Mouse (Mus musculus) heart, embryonic 14.5 days (tissue): ENCODE measurements at regions not wholly inside any gene's neighbourhood (a gene's known extent, or its start where the extent isn't known, plus 50 kb on each side); places are given as distances from the start of the nearest gene placed in this dataset.

ENCODE experiments used
- ATAC-seq: fragments of 200-750 bp; cut with Nextera tagmentation; 2 replicates; pipeline ENCODE4 v1.8.0; 2017; ENCODE audit warnings: low read depth, moderate TSS enrichment; ENCODE audit not compliant: insufficient number of reproducible peaks, insufficient read depth, low FRiP score
- H3K27ac ChIP-seq, 2 experiments: fragments of 200-500 bp in 1 of 2; fragments of 300-500 bp in 1 of 2; sonication (generic) in 1 of 2; replicated peaks in 1 of 2; 2 replicates each; pipeline ENCODE4 v1.5.1; 2012 to 2014; ENCODE audit warnings: low read depth in 2 of 2, low read length in 2 of 2, control low read depth in 1 of 2, mild to moderate bottlenecking in 1 of 2, mixed read lengths in 1 of 2; ENCODE audit not compliant: control insufficient read depth in 1 of 2, insufficient read depth in 1 of 2
- H3K27me3 ChIP-seq: fragments of 300-500 bp; sonication (generic); 2 replicates; pipeline ENCODE4 v1.6.1; 2014; ENCODE audit warnings: mild to moderate bottlenecking, low read length, control low read depth; ENCODE audit not compliant: control insufficient read depth, insufficient read depth
- H3K36me3 ChIP-seq: fragments of 300-500 bp; sonication (generic); 2 replicates; pipeline ENCODE4 v1.6.1; 2014; ENCODE audit warnings: mild to moderate bottlenecking, control low read depth, low read length, mixed read lengths; ENCODE audit not compliant: control insufficient read depth, insufficient read depth
- H3K4me1 ChIP-seq, 2 experiments: fragments of 200-500 bp in 1 of 2; fragments of 300-500 bp in 1 of 2; sonication (generic) in 1 of 2; 2 replicates each; pipeline ENCODE4 v1.6.1; 2012 to 2014; ENCODE audit warnings: low read length in 2 of 2, control low read depth in 1 of 2, mixed read lengths in 1 of 2; ENCODE audit not compliant: control insufficient read depth in 2 of 2, insufficient read depth in 2 of 2
- H3K4me2 ChIP-seq: fragments of 300-500 bp; sonication (generic); 2 replicates; pipeline ENCODE4 v1.6.1; 2014; ENCODE audit warnings: mild to moderate bottlenecking, low read length
- H3K4me3 ChIP-seq, 2 experiments: fragments of 200-500 bp in 1 of 2; fragments of 300-500 bp in 1 of 2; sonication (generic) in 1 of 2; 2 replicates each; pipeline ENCODE4 v1.5.1; 2012 to 2014; ENCODE audit warnings: low read length in 2 of 2, mild to moderate bottlenecking in 2 of 2, control low read depth in 1 of 2, low read depth in 1 of 2, moderate library complexity in 1 of 2; ENCODE audit not compliant: control insufficient read depth in 1 of 2, insufficient read depth in 1 of 2
- H3K9ac ChIP-seq: fragments of 300-500 bp; sonication (generic); 2 replicates; pipeline ENCODE4 v1.6.1; 2014; ENCODE audit warnings: mild to moderate bottlenecking, low read length
- H3K9me3 ChIP-seq: fragments of 300-500 bp; sonication (generic); 2 replicates; pipeline ENCODE4 v1.6.1; 2016; ENCODE audit warnings: low read length, control low read depth; ENCODE audit not compliant: control insufficient read depth
- WGBS: fragments of 180-500 bp; shearing (Covaris S2); extraction: QIAGEN DNeasy Blood & Tissue Kit; methylation state at CpG from one replicate; pipeline ENCODE4 v1.1.7; 2014; 5-methylcytosine and 5-hydroxymethylcytosine counted together

DNA sequence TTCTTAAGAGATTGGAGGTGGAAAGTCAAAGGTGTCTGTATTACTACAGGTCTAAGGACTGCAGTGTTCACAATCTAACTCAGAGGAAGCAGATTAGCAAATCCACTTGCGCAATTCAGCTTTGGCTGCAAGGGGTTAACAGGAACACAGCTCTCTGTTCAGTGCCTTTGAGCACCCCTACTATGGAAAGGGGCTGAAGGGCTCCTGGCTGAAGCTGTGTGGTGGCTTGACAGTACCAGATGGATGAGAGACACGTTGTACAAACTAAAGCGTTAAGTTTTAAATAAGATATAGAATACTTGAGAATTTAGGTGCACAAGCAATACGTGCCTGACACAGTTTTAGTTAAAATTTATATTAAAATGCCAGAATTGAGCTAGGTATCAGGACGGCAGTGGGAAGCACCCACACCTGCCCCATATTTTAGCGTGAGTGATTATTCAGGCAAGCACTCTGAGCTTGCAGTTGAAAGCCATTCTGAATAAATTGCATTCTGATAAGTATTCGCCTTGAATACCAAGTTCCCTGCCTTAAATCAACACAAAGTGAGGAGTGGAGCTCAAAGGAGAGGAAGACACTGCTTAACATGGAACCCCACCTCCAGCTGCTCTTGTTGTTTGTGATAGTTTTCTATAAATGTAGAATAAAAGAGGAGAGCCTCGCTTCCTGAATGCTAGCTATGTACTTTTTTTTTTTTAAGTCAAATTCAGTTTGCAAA lies 223.1 kb upstream of the Adamts16 start:
- Histone ChIP-seq H3K9ac (no peak overlapping the region), H3K4me3 (no peak overlapping the region), H3K36me3 (no peaks in the 10 kb centered on the region), H3K4me2 (no peak overlapping the region), H3K4me1 (no peaks in the 10 kb centered on the region), H3K27me3 (no peaks in the 10 kb centered on the region), H3K9me3 (no peaks in the 10 kb centered on the region), H3K27ac (no peak overlapping the region)
- WGBS = 73% methylated on average over 8 of the region's 8 CpGs
- ATAC-seq = no peak

DNA sequence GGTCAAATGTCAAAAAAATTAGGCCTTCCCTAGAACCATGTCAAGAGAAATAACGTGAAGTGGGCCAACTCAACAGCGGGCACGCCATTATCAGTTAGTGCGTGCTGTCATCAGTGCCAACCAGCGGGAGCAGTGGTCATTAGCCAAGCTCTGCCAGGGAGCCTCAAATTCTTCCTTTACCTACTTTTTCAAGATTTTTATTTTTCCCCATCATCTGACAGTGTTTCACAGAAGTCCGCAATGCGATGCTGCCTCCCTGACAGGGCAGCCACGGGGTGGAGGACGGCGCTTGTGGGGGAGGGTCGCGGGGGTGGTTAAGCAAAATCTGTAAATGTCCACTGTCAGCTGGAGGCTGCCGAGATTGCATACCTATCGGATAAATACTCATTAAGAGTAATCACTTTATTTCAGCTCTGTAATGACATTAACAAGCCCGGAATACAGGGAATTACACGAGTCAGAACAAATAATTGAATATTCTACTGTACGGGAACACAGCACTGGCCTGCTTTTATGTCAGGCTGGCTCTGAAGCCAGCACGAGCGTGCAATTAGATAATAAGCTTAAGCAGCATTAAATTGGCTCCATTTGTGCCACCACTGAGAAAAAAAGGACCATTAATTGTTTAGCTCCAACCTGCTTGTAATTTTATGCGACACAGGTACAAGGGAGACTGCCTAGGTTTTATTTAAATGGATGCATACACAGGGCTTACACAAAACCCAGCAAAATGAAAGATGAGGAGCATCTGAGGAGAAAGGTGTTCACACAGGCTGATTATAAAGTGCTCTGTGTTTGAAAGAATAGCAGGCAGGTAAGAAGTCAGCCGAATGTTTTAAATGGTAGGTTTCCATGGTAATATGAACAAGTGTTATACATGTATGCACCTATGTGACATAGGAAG lies 212.0 kb upstream of the Adamts16 start:
- Histone ChIP-seq H3K27me3 (no peaks in the 10 kb centered on the region), H3K9ac (no peak overlapping the region), H3K4me1 (no peaks in the 10 kb centered on the region), H3K4me3 (no peak overlapping the region), H3K9me3 (no peaks in the 10 kb centered on the region), H3K27ac (no peak overlapping the region), H3K36me3 (no peaks in the 10 kb centered on the region), H3K4me2 (no peak overlapping the region)
- ATAC-seq = no peak
- WGBS = 85% methylated on average over 21 of the region's 21 CpGs

GRCm38 (mm10) chr13:71050646-71051045 lies 209.0 kb upstream of the Adamts16 start:
- no peak for ATAC-seq
- peak overlapping the region; percentile 21; the same call in 1 of the 2 replicates for H3K4me2 ChIP-seq
- no peaks in the 10 kb centered on the region for H3K9me3 ChIP-seq
- no peaks in the 10 kb centered on the region for H3K36me3 ChIP-seq
- 44% methylated on average over 13 of the region's 13 CpGs for WGBS
- no peak overlapping the region for H3K27ac ChIP-seq
- H3K9ac ChIP-seq = no peak overlapping the region
- no peaks in the 10 kb centered on the region for H3K27me3 ChIP-seq
- no peak overlapping the region for H3K4me3 ChIP-seq
- H3K4me1 ChIP-seq = no peaks in the 10 kb centered on the region

GRCm38 (mm10) chr13:71036000-71036399 lies 194.4 kb upstream of the Adamts16 start:
- H3K4me2 ChIP-seq = no peak overlapping the region
- H3K27me3 ChIP-seq = no peaks in the 10 kb centered on the region
- WGBS = 90% methylated on average over 8 of the region's 8 CpGs
- no peaks in the 10 kb centered on the region for H3K9me3 ChIP-seq
- no peak overlapping the region for H3K9ac ChIP-seq
- no peak overlapping the region for H3K27ac ChIP-seq
- ATAC-seq = no peak
- no peaks in the 10 kb centered on the region for H3K4me1 ChIP-seq
- no peaks in the 10 kb centered on the region for H3K36me3 ChIP-seq
- H3K4me3 ChIP-seq = no peak overlapping the region

GRCm38 (mm10) chr13:71034926-71035687 lies 193.5 kb upstream of the Adamts16 start:
- Histone ChIP-seq H3K4me1 (no peaks in the 10 kb centered on the region), H3K9me3 (no peaks in the 10 kb centered on the region), H3K4me2 (no peak overlapping the region), H3K4me3 (no peak overlapping the region), H3K36me3 (no peaks in the 10 kb centered on the region), H3K27ac (no peak overlapping the region), H3K27me3 (no peaks in the 10 kb centered on the region), H3K9ac (no peak overlapping the region)
- no peak for ATAC-seq
- 78% methylated on average over 13 of the region's 13 CpGs for WGBS

GRCm38 (mm10) chr13:71008216-71008615 lies 166.6 kb upstream of the Adamts16 start:
- Histone ChIP-seq H3K4me2 (no peak overlapping the region), H3K27me3 (no peaks in the 10 kb centered on the region), H3K9me3 (no peaks in the 10 kb centered on the region), H3K27ac (no peak overlapping the region), H3K4me3 (no peak overlapping the region), H3K9ac (no peak overlapping the region), H3K4me1 (no peaks in the 10 kb centered on the region), H3K36me3 (no peaks in the 10 kb centered on the region)
- 23% methylated on average over 3 of the region's 3 CpGs for WGBS
- ATAC-seq = no peak

DNA sequence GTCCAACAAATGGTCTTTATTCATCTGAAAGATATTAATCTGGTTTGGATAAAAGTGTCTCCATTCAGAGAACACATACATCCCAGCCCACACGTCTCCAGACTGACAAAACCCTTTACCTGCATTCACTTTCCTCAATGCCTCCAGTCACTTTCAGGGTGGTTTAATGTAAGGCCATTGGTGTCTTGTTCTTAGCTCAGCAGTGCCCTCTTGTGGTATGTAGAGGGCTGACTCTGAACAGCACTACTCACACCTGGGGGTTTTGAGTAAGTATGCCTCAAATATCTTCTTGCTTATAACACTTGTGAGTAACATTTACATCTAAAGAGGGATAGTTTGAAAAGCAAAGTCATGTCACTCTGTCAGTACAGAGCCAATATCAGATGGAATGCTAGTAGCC lies 164.5 kb upstream of the Adamts16 start:
- Histone ChIP-seq H3K4me3 (no peak overlapping the region), H3K9me3 (no peaks in the 10 kb centered on the region), H3K9ac (no peak overlapping the region), H3K4me2 (no peak overlapping the region), H3K4me1 (no peaks in the 10 kb centered on the region), H3K27me3 (no peaks in the 10 kb centered on the region), H3K27ac (no peak overlapping the region), H3K36me3 (no peaks in the 10 kb centered on the region)
- ATAC-seq = no peak
- WGBS = 12% methylated on average over 1 of the region's 1 CpGs
